Mouse (Mus musculus) cerebellum, adult 2 months (tissue): ENCODE data around the gene Scg5.

Source experiments
- CTCF ChIP-seq: fragments of 200-500 bp; IDR thresholded peaks from 2 replicates; pipeline ENCODE4 v1.5.1; 2011; ENCODE audit warnings: low read depth, mild to moderate bottlenecking, control low read depth, low read length, moderate library complexity, borderline replicate concordance; ENCODE audit not compliant: insufficient read depth
- POLR2A ChIP-seq: fragments of 200-500 bp; IDR thresholded peaks from 2 replicates; pipeline ENCODE4 v1.6.1; 2011; ENCODE audit warnings: low read length, control low read depth, borderline replicate concordance; ENCODE audit not compliant: insufficient read depth

GRCm38 (mm10) chr2:113798605-113799004 is 30.3 kb downstream of the Scg5 start:
- TF ChIP-seq CTCF (no peak), POLR2A (no peak)
